Mouse (Mus musculus): ENCODE measurements at regions not wholly inside any gene's neighbourhood (a gene's known extent, or its start where the extent isn't known, plus 50 kb on each side); places are given as distances from the start of the nearest gene placed in this dataset.

DNA sequence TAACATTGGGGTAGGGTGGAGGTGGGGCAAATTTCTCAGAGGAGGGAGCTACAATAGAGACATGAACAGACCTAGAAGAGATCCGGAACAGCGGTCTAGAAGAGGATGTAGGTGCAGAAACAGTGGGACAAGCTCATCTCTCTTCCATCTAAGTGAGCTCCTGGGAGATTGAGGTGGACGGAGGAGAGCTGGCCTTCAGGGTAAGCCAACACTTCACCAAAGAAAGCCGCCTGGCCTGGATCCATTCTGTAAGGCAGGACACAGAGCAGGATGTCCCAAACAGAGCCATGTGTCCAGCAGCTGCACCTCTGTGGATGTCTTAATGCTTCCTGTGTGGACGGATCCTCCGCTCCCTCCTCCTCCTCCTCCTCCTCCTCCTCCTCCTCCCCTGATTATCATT is 173.0 kb downstream of the Rab11fip4 start:
- no peak for DNase-seq

DNA sequence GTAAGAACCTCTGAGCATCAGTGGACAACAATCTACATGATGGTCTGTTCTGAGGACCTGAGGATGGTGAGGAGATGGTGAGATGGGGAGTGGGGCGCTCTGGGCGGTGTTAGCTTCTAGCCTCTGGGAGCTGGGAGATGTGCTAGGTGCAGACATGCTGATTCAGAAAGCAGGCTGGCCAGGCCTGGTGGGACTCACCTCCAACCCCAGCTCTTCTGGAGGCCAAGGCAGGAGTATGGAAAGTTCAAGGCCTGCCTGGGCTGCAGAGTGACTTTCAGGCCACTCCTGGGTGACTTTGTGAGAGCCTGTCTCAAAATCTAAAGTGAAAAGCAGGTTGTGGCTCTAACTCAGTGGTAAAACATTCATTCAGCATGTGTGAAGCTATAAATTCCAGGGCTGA is 171.6 kb downstream of the Rab11fip4 start:
- DNase-seq = no peak

DNA sequence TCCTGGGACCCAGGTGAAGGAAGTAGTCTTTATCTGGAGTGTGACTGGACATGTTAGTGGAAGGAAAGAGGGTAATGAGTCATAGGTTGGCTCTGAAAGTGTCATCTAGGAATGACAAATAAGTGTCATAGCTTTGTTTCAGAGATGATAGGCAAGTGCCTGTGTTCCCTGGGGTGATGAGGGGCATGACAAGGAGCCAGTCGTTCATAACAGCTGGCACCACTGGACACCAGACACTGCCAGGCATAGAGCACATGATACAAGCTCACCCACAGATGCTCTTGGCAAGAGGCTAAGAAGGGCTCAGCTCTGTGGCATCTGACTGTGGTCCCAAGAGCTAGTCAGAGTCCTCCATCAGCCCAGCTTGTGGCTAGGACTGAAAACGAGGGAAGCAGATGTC is 171.0 kb downstream of the Rab11fip4 start:
- DNase-seq = no peak

GRCm38 (mm10) chr11:79760533-79760932 is 169.5 kb downstream of the Rab11fip4 start:
- DNase-seq = no peak

GRCm38 (mm10) chr11:79758281-79758680 is 167.3 kb downstream of the Rab11fip4 start:
- DNase-seq = no peak

GRCm38 (mm10) chr11:79757513-79758071 is 166.6 kb downstream of the Rab11fip4 start:
- no peak for DNase-seq

GRCm38 (mm10) chr11:79756305-79756846 is 165.4 kb downstream of the Rab11fip4 start:
- no peak for DNase-seq

GRCm38 (mm10) chr11:79753491-79753890 is 162.5 kb downstream of the Rab11fip4 start:
- no peak for DNase-seq

DNA sequence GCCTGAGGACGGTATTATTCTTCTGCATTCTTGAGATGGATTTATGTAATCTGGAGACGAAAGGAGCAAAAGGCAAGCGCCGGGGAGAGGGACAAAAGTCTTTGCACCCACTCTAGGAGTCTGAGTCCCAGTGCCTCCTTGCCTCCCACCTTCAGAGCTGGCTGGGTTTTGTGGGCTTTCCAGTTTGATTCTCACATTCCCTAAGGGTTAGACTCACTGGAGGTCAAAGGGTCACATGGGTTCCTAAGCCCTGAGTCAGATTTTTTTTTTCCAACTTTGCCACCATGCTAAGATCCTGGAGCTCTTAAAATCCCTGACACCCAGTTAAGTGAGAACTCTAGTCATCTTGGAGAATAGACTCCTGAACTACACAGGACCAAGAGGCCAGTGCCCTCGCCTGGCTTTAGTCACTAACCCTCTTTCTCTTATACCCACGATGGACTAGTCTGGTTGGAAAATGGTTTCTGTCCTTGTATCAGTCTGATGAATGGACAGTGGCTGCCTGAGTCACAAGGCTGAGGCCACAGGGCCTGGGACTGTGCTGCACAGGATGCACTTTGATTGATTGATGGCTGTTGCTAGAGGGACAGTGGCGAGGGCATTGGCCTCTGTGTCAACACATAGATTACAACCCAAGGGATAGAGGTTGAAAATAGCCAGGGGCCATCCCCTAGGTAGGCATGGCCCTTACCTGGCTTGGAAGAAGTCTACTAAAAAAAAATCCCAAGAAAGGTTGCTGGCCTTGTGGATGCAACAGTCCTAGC is 161.9 kb downstream of the Rab11fip4 start:
- peak; percentile 90 for DNase-seq

DNA sequence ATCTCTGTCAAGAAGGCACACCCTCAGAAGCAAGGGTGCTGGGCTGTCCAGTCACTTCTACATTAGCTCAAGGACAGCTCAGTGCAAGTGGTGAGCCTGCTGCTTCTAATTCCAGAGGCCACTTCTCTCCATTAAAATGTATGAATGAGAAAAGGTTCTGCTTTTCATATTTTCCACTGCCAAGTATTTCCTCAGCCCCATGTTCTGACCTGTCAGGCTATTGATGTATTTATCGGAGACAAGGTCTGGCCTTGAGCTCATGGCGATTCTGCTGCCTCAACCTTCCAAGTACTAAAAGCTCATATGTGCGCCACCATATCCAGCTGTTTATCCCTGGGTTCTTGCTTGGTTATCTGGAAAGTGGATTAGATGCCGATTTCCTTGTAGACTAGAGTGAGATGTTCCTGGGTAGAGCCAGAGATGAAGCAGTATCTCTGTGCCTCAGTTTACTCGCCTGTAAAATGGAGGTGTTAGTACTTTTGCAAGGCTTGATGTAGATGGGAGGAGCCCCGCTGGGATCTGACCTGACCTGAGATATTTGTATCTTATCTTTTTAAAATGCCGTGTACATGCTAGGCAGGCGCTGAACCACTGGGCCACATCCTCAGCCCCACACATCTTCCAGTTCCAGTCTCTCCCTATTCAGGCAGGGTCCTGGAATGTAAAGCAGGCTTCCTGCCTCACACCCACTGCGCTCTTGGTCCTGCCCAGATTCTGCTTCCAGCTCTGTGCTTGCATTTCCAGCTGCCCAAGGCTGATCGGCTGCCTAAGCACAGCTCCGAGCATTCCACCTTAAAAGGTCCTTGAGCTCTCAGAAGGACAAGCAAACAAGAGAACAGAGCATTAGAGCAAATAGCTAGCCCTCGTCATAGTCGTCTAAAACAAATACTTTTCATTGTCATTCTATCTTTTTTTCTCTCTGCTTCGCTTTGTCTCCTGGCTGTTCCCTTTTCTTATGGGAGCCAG is 161.0 kb downstream of the Rab11fip4 start:
- peak; percentile 79 for DNase-seq

DNA sequence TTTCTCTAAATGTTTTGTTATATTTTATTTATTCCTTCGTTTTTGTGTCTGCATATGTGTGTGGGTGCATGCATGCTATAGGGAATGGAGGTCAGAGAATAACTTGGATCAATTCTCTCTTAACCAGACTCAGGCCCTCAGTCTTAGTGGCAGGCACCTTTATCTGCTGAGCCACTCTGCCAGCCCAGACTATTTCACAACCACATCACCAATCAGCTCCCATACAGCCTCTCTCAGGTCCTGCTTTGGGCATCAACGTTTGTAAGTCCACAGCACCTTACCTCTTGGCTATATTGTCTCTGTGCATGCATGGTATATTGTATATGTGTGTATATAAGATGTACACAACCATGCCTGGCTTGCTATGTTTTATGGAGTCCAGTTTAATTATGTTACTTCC is 159.9 kb downstream of the Rab11fip4 start:
- peak; percentile 44 for DNase-seq

GRCm38 (mm10) chr11:79749755-79750434 is 158.9 kb downstream of the Rab11fip4 start:
- no peak for DNase-seq

GRCm38 (mm10) chr11:79749141-79749540 is 158.1 kb downstream of the Rab11fip4 start:
- DNase-seq = no peak

GRCm38 (mm10) chr11:79748606-79749125 is 157.7 kb downstream of the Rab11fip4 start:
- DNase-seq = no peak

GRCm38 (mm10) chr11:79747801-79748200 is 156.8 kb downstream of the Rab11fip4 start:
- DNase-seq = no peak
